Mouse (Mus musculus) heart, adult 2 months (tissue): Measurements from ENCODE around the gene Agr2. TPM values are rescaled to one million over a fixed set of nuclear protein-coding genes. Genes with fewer than 3 reads are reported as not detected.

Experiments
- DNase-seq, 2 experiments: peaks; one replicate each; pipeline ENCODE4 v3.0.0; 2021
- H3K27ac ChIP-seq: fragments of 200-600 bp; 2 replicates; pipeline ENCODE4 v1.8.1; 2022
- H3K27me3 ChIP-seq: fragments of 200-500 bp; 2 replicates; pipeline ENCODE4 v1.6.1; 2012; ENCODE audit warnings: mild to moderate bottlenecking, low read length, inconsistent platforms, mixed read lengths; ENCODE audit not compliant: control insufficient read depth, insufficient read depth
- H3K36me3 ChIP-seq: fragments of 200-500 bp; 2 replicates; pipeline ENCODE4 v1.6.1; 2012; ENCODE audit warnings: low read length, inconsistent platforms; ENCODE audit not compliant: control insufficient read depth, insufficient read depth
- H3K4me1 ChIP-seq: fragments of 200-500 bp; 2 replicates; pipeline ENCODE4 v1.6.1; 2011; ENCODE audit warnings: low read length; ENCODE audit not compliant: control insufficient read depth, insufficient read depth
- H3K4me3 ChIP-seq: fragments of 200-600 bp; 2 replicates; pipeline ENCODE4 v1.8.1; 2022
- H3K79me2 ChIP-seq: fragments of 200-500 bp; replicated peaks from 2 replicates; pipeline ENCODE4 v1.6.1; 2012; ENCODE audit warnings: mild to moderate bottlenecking, inconsistent platforms, low read length, moderate library complexity, mixed read lengths; ENCODE audit not compliant: control insufficient read depth, insufficient read depth
- H3K9ac ChIP-seq: fragments of 200-500 bp; 2 replicates; pipeline ENCODE4 v1.6.1; 2012; ENCODE audit warnings: low read depth, mild to moderate bottlenecking, control low read depth, inconsistent platforms, low read length, mixed read lengths
- CTCF ChIP-seq: fragments of 200-600 bp; IDR thresholded peaks from 2 replicates; pipeline ENCODE4 v1.8.1; 2022; ENCODE audit warnings: antibody characterized with exemption, mild to moderate bottlenecking, moderate library complexity
- EP300 ChIP-seq: fragments of 200-500 bp; IDR thresholded peaks from 2 replicates; pipeline ENCODE4 v1.6.1; 2011; ENCODE audit warnings: low read depth, low read length, control low read depth; ENCODE audit not compliant: insufficient read depth
- POLR2A ChIP-seq: fragments of 200-500 bp; IDR thresholded peaks from 2 replicates; pipeline ENCODE4 v1.6.1; 2011; ENCODE audit warnings: mild to moderate bottlenecking, low read depth, low read length, control low read depth; ENCODE audit not compliant: insufficient read depth
- WGBS: fragments of 180-500 bp; shearing (Covaris S2); methylation state at CpG from one replicate; pipeline ENCODE4 v1.1.7; 2018; 5-methylcytosine and 5-hydroxymethylcytosine counted together
- intact Hi-C: fragments of 180-260 bp; cut with DNase I; formaldehyde crosslinking; loops from one replicate; pipeline ENCODE4 v1.15.1; 2025
- polyA plus RNA-seq: library from polyadenylated mRNA; depleted of rRNA; stranded (reverse); fragments of >200 nt; gene quantifications from 2 replicates; pipeline ENCODE4 v1.2.3, GENCODE M21; 2012
- total RNA-seq, 2 experiments: library from RNA; stranded (reverse); gene quantifications; 2 replicates each; pipeline ENCODE4 v1.2.3; 2021

The Agr2 gene
- total and polyA plus RNA-seq, 3 experiments, result 2.5 TPM; not detected in 2

- intact Hi-C loops, result no loop called here
- no peak for DNase-seq
- Histone ChIP-seq H3K9ac (no peak overlapping the region), H3K4me1 (no peaks in the 10 kb centered on the region), H3K27ac (no peak overlapping the region), H3K36me3 (no peaks in the 10 kb centered on the region), H3K4me3 (no peak overlapping the region), H3K79me2 (no peaks in the 10 kb centered on the region), H3K27me3 (no peaks in the 10 kb centered on the region)
- no peak for TF ChIP-seq POLR2A
- no peak for TF ChIP-seq EP300
- no peak for TF ChIP-seq CTCF
Measured at GRCm38 (mm10) chr12:35994098-35994497, 1.4 kb downstream of the Agr2 start.

- Histone ChIP-seq H3K27me3 (no peaks in the 10 kb centered on the region), H3K4me1 (no peaks in the 10 kb centered on the region), H3K9ac (no peak overlapping the region), H3K79me2 (no peaks in the 10 kb centered on the region), H3K36me3 (no peaks in the 10 kb centered on the region), H3K4me3 (no peak overlapping the region), H3K27ac (no peak overlapping the region)
- WGBS, result 25% methylated on average over 5 of the region's 5 CpGs
- TF ChIP-seq EP300, result no peak
- no peak for TF ChIP-seq POLR2A
- peak; percentile 79 for TF ChIP-seq CTCF
- DNase-seq, result no peak
- intact Hi-C loops, result loop anchor here (1.0 to 5.0 kb wide), 2 partner anchors 47 to 99 kb away; partner anchors contain the start of gene Tspan13
Measured at GRCm38 (mm10) chr12:35995799-35996198, 3.1 kb downstream of the Agr2 start.

DNA sequence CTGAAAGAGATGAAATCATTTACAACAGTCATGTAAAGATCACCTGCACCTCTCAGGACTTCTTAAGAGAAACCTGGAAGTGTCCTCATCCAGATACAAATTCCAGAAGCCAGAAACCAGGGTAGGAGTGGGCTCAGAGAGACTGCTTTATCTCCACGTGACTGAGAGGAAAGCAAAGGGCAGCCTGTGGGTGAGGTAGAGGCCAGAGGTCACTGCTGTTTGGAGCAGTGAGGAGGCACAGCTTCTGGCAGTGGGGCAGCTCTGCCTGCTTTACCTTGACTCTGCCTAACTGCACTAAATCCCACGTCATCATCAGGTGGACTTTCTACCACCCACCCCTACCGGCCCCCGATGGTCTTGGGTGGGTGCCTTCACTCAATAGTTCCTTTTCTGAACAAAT, 12.0 kb downstream of the Agr2 start:
- 74% methylated on average over 4 of the region's 4 CpGs for WGBS
- intact Hi-C loops, result no loop called here
- TF ChIP-seq CTCF, result no peak
- TF ChIP-seq EP300, result no peak
- no peak for TF ChIP-seq POLR2A
- no peak for DNase-seq
- Histone ChIP-seq H3K4me1 (peaks cover 3% of the 10 kb centered on the region), H3K27me3 (no peaks in the 10 kb centered on the region), H3K9ac (no peak overlapping the region), H3K4me3 (no peak overlapping the region), H3K27ac (no peak overlapping the region), H3K79me2 (no peaks in the 10 kb centered on the region), H3K36me3 (no peaks in the 10 kb centered on the region; the same call in 1 of the 2 replicates)

DNA sequence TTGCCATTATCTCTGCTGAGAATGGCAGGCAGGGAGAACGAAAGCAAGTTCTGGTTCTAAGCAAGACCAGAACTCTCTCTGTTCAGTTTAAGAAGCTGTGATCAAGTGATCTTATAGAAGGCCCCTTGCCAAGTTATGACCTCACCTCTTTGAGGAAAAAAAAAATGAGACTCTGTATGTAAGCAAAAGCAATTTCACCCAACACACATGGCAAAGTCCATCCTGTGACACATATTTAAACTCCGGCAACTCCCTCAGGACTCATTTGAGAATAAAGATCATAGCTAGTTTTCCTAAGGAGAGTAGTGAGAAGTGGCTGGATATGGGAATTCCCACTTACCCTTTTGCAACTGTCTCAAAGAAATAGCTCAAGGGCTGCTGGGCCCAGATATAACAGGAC, 14.9 kb downstream of the Agr2 start:
- intact Hi-C loops, result no loop called here
- TF ChIP-seq POLR2A (no peak), CTCF (no peak), EP300 (no peak)
- Histone ChIP-seq H3K4me1 (peaks cover 3% of the 10 kb centered on the region), H3K4me3 (no peak overlapping the region), H3K36me3 (no peaks in the 10 kb centered on the region; the same call in 1 of the 2 replicates), H3K79me2 (no peaks in the 10 kb centered on the region), H3K27me3 (no peaks in the 10 kb centered on the region), H3K27ac (no peak overlapping the region), H3K9ac (no peak overlapping the region)
- 52% methylated on average over 2 of the region's 2 CpGs for WGBS
- no peak for DNase-seq

DNA sequence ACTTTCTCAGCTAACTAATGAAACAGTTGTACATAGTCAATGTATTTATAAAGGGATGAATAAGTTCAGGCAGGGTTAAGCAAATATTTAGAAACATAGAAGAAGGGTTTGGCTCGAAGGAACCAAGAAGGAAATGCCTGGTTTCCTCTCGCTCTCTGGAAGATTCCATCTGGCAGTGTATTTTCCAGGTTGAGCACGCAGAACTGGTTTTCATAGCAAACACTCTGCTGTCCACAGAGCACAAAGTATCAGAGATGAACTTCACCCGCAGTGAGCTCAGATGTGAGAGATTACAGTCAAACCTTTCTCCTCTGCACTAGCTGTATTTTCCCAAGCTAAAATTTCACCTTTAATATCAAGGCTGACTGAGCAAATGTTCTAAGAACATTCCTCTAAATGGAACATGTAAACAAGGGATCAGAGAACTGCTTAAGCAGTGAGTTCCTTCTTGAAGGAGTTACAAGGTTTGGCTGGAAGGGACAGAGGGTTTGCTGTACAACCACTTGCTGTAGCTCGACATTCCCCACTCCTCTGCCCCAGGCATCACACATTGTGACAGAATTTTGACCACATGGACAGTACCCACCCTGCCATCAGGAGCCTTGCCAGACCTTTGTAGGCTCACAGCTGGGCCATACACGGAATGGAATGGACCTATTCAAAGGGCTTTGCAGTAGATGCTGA, 15.8 kb downstream of the Agr2 start:
- Histone ChIP-seq H3K36me3 (no peaks in the 10 kb centered on the region; the same call in 1 of the 2 replicates), H3K9ac (no peak overlapping the region), H3K4me1 (peaks cover 3% of the 10 kb centered on the region), H3K4me3 (no peak overlapping the region), H3K27ac (peak overlapping the region; percentile 16), H3K79me2 (no peaks in the 10 kb centered on the region), H3K27me3 (no peaks in the 10 kb centered on the region)
- intact Hi-C loops, result no loop called here
- no peak for DNase-seq
- 41% methylated on average over 6 of the region's 6 CpGs for WGBS
- TF ChIP-seq EP300 (no peak), POLR2A (no peak), CTCF (no peak)

- Histone ChIP-seq H3K4me3 (no peak overlapping the region), H3K36me3 (peaks cover 2% of the 10 kb centered on the region), H3K27ac (no peak overlapping the region), H3K4me1 (peaks cover 3% of the 10 kb centered on the region), H3K9ac (no peak overlapping the region), H3K79me2 (no peaks in the 10 kb centered on the region), H3K27me3 (no peaks in the 10 kb centered on the region)
- TF ChIP-seq EP300 (no peak), CTCF (no peak), POLR2A (no peak)
- intact Hi-C loops, result no loop called here
- 72% methylated on average over 7 of the region's 7 CpGs for WGBS
- DNase-seq, result no peak
Measured at GRCm38 (mm10) chr12:36013216-36013910, 20.7 kb downstream of the Agr2 start.
